Mouse (Mus musculus) G1E (cell line): Measurements from ENCODE around the gene Man1a.

ENCODE experiments used
- CTCF ChIP-seq: IDR thresholded peaks from 2 replicates; pipeline ENCODE4 v1.5.1; 2012; ENCODE audit warnings: low read depth, low read length, inconsistent platforms, mixed read lengths
- GATA1 ChIP-seq: IDR thresholded peaks from 2 replicates; pipeline ENCODE4 v1.6.1; 2012; ENCODE audit warnings: borderline replicate concordance, low read length, inconsistent platforms, mixed read lengths

DNA sequence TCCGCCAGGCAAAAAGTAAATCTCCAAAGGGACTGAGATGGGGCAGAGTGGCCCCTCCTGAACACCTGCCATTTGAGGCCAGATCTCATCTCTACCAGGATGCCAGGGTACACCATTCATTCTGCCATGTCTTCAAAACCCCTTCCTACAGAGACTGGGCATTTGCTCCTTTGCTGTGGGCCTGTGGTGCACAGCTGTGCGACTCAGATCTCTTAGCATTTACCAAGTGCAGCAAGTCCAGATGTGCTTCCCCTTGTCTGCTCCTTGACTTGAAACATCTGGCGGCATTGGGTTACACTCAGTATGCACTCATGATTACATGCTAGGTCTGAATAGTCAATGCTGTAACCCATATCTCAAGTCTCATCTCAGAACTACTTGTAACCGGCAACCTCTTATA lies 28.5 kb downstream of the Man1a start:
- TF ChIP-seq CTCF (no peak), GATA1 (no peak)
